Mouse (Mus musculus): ENCODE measurements around the gene Mcam. TPM values are rescaled to one million over a fixed set of nuclear protein-coding genes. Genes with fewer than 3 reads are reported as not detected.
"Not testable (repeated sequence)": the region's sequence is repeated elsewhere in the genome, so short reads cannot be mapped to it uniquely, and the experiment has no call there.

Gene Mcam
- total and polyA plus RNA-seq, 3 experiments = 0.15 to 0.88 TPM; not detected in 1

DNA sequence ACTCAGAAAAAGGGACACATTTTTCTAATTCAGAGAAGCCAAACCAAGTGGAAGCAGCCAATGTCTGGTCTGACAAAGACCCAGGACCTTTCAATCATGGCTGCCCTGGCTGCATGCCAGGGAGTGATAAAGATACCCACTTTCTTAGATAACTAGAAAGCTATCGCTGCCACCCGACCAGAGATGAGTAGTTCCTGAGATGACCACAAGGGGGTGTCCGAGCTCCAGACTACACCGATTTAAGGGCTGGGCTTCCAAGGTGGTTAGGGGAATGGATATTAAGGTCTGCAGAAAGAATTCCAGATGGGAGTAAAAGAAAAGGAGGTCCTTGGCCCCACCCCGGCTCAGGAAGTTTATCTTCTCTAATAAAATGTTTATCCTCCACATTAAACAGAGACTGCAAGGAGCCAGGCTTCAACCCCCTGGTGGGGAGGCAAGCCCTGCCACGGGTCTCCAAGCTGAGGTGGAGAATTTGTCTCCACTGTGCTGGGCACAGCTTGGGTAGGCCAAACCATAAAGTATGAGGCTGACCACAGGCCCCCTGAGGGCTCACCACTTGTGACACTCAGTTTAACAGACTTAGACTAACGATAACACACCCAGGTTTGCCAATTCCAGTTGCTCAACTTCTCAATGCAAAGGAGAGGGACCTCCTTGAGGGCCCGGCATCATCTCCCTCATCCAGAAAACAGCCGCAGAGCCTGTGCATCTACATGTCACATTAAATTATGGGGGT is 24.7 kb upstream of the Mcam start (continued):
- TF ChIP-seq CHD1 (IDR thresholded peaks at IDR 0.05; ENCODE audit: low read depth, low read length) (no peak), USF1 (IDR thresholded peaks at IDR 0.05; ENCODE audit: low read depth, low read length) (no peak), MEF2A (IDR thresholded peaks at IDR 0.05; ENCODE audit: extremely low read depth, insufficient replicate concordance, low read depth, low read length, poor library complexity, severe bottlenecking) (no peak), NRF1 (IDR thresholded peaks at IDR 0.05; ENCODE audit: insufficient read depth, low read depth, low read length, poor library complexity, severe bottlenecking) (no peak), EP300 (IDR thresholded peaks at IDR 0.05; ENCODE audit: low read depth in 1 of 2, low read length in 2 of 2) (no peak), RCOR1 (IDR thresholded peaks at IDR 0.05; ENCODE audit: low read depth, low read length) (peak; percentile 43; the same call in 1 of the 2 replicates), E2F4 (IDR thresholded peaks at IDR 0.05; ENCODE audit: borderline replicate concordance, low read depth, low read length) (no peak)

DNA sequence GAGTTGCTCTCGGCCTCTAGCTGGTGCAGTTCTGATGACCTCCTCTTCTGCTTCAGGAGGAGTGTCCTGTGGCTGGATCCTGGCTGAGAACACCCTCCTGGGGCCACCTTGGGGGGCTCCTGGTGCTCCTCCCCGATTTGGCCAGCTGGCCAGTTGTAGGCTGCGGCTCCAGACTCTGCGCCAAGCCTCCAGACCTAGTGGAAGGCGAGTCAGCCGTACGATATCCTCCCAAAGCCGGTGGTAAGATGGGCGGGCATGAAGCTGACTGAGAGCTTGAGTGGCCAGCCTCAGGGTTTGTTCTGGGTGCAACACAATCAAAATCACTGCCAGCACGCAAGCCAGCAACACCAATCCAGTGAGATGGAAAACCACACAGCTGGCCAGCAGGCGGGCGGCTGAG is 22.4 kb upstream of the Mcam start:
- H3K4me3 ChIP-seq (ENCODE audit: control insufficient read depth in 1 of 2, insufficient read depth in 1 of 2, low read depth in 2 of 2, low read length in 2 of 2) = peak overlapping the region; percentile 28 to 88
- peaks cover 0 to 21% of the 10 kb centered on the region in 2 experiments; a peak in 3 of 4 replicates for H3K4me1 ChIP-seq (ENCODE audit: control insufficient read depth in 1 of 2, insufficient read depth in 2 of 2, low read length in 2 of 2)

DNA sequence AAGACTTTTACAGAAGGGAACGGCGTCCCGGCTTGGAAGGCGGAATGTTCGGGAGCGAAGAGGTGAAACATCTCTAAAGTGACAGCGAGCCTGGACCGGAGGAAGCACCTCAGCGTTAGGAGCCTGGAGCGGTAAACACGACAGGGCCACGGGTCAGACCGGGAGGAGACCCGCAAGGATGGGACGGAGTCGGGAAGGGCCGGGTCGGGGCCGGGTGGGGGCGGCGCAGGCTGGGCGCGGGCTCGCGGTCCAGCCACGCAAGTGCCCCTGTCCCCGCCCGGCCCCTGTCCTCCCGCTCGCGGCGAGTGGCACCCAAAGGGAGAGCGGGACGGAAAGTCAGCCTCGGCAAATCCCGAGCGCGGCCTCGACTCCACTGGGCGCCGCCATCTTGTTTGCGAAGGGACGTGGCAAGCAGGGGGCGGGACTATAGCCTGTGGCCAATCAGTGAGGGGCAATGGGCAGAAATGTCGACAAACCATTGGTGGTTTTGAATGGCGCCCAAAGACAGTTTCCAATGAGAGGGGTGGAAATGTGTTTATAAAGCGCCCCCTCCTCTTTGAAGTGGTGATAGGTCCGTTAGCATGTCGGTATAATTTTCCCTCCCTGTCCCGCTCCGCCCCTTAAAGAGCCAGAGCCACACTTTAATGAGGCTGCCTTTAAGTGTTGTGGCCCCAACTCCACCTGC is 21.0 kb upstream of the Mcam start, which contains the start of the genes Gm49380 and Rnf26:
Gene Gm49380 (minus strand): TSS at position 396 of the 685 bp plus-strand sequence.
Gene Rnf26 (minus strand): TSS at position 413 of the 685 bp plus-strand sequence.
- Histone ChIP-seq H3K9ac (ENCODE audit: control insufficient read depth, low read depth, low read length, poor library complexity, severe bottlenecking) (peak within 1 kb of the TSS; percentile 96), H3K79me2 (ENCODE audit: control insufficient read depth, insufficient read depth, low read length, poor library complexity) (peaks cover 38% of the 10 kb centered on the region), H3K36me3 (ENCODE audit: control insufficient read depth in 1 of 2, insufficient read depth in 2 of 2, low read length in 2 of 2) (peaks cover 0 to 14% of the 10 kb centered on the region in 2 experiments; a peak in 2 of 4 replicates), H3K9me3 (replicated peaks; ENCODE audit: insufficient read depth, low read length) (no peaks in the 10 kb centered on the region), H3K27ac (ENCODE audit: control insufficient read depth, low read depth, low read length) (peak within 1 kb of the TSS; percentile 58), H3K4me3 (ENCODE audit: control insufficient read depth in 1 of 2, insufficient read depth in 1 of 2, low read depth in 2 of 2, low read length in 2 of 2) (peak within 1 kb of the TSS; percentile 54 to 88), H3K27me3 (ENCODE audit: control insufficient read depth in 1 of 2, insufficient read depth in 2 of 2, low read length in 2 of 2) (no peaks in the 10 kb centered on the region), H3K4me1 (ENCODE audit: control insufficient read depth in 1 of 2, insufficient read depth in 2 of 2, low read length in 2 of 2) (peaks cover 0 to 21% of the 10 kb centered on the region in 2 experiments; a peak in 3 of 4 replicates)
- peak; percentile 99 for DNase-seq (ENCODE audit: low read depth, low spot score)
- no peak for TF ChIP-seq GATA1 (IDR thresholded peaks at IDR 0.05; ENCODE audit: low read depth, low read length)
- no peak for TF ChIP-seq ZC3H11A (IDR thresholded peaks at IDR 0.05; ENCODE audit: low read depth, low read length)
- TF ChIP-seq ZKSCAN1 (IDR thresholded peaks at IDR 0.05; ENCODE audit: low read depth, low read length) = no peak
- no peak for TF ChIP-seq ZMIZ1 (IDR thresholded peaks at IDR 0.05; ENCODE audit: low read depth, low read length)
- TF ChIP-seq HCFC1 (IDR thresholded peaks at IDR 0.05; ENCODE audit: low read depth, low read length) = peak; percentile 84
- TF ChIP-seq MAZ (IDR thresholded peaks at IDR 0.05; ENCODE audit: low read depth, low read length) = peak; percentile 69; the same call in 1 of the 2 replicates
- TF ChIP-seq JUND (IDR thresholded peaks at IDR 0.05; ENCODE audit: low read depth, low read length) = no peak
- no peak; the same call in 1 of the 2 replicates for TF ChIP-seq KAT2A (conservative IDR thresholded peaks at IDR 0.05; ENCODE audit: low read depth, low read length)
- TF ChIP-seq NELFE (IDR thresholded peaks at IDR 0.05; ENCODE audit: low read depth, low read length) = no peak
- TF ChIP-seq POLR2AphosphoS2 (IDR thresholded peaks at IDR 0.05; ENCODE audit: low read length) = no peak
- TF ChIP-seq MXI1 (IDR thresholded peaks at IDR 0.05; ENCODE audit: low read depth, low read length) = peak; percentile 60; the same call in 1 of the 2 replicates
- TF ChIP-seq CHD2 (IDR thresholded peaks at IDR 0.05; ENCODE audit: low read length) = peak; percentile 86
- TF ChIP-seq TBP (IDR thresholded peaks at IDR 0.05; ENCODE audit: low read depth, low read length) = peak; percentile 79
- TF ChIP-seq CHD1 (IDR thresholded peaks at IDR 0.05; ENCODE audit: low read depth, low read length) = no peak
- TF ChIP-seq TCF12 (IDR thresholded peaks at IDR 0.05; ENCODE audit: low read depth, low read length) = peak; percentile 45; the same call in 1 of the 2 replicates
- no peak for TF ChIP-seq ELF1 (IDR thresholded peaks at IDR 0.05; ENCODE audit: low read depth, low read length)
- peak; percentile 43 to 59; a peak in 1 of 4 replicates for TF ChIP-seq POLR2A (IDR thresholded peaks at IDR 0.05; ENCODE audit: control insufficient read depth in 1 of 2, insufficient read depth in 1 of 2, low read depth in 1 of 2, low read length in 2 of 2, poor library complexity in 1 of 2)
- peak; percentile 79 for TF ChIP-seq E2F4 (IDR thresholded peaks at IDR 0.05; ENCODE audit: borderline replicate concordance, low read depth, low read length)
- TF ChIP-seq SIN3A (IDR thresholded peaks at IDR 0.05; ENCODE audit: low read length) = peak; percentile 92
- peak; percentile 61; the same call in 1 of the 2 replicates for TF ChIP-seq MAX (IDR thresholded peaks at IDR 0.05; ENCODE audit: low read length)

More for the DNA sequence above, 22.4 kb upstream of the Mcam start:
- H3K36me3 ChIP-seq (ENCODE audit: control insufficient read depth in 1 of 2, insufficient read depth in 2 of 2, low read length in 2 of 2) = peaks cover 0 to 14% of the 10 kb centered on the region in 2 experiments; a peak in 2 of 4 replicates
- DNase-seq (ENCODE audit: low read depth, low spot score); H3K27me3 ChIP-seq (ENCODE audit: control insufficient read depth in 1 of 2, insufficient read depth in 2 of 2, low read length in 2 of 2); H3K9me3 ChIP-seq (replicated peaks; ENCODE audit: insufficient read depth, low read length): not testable (repeated sequence)
- peaks cover 49% of the 10 kb centered on the region for H3K79me2 ChIP-seq (ENCODE audit: control insufficient read depth, insufficient read depth, low read length, poor library complexity)
- peak overlapping the region; percentile 96 for H3K9ac ChIP-seq (ENCODE audit: control insufficient read depth, low read depth, low read length, poor library complexity, severe bottlenecking)
- H3K27ac ChIP-seq (ENCODE audit: control insufficient read depth, low read depth, low read length) = peak overlapping the region; percentile 21; the same call in 1 of the 2 replicates
